Mouse (Mus musculus): ENCODE measurements around the gene Cx3cl1.

- TF ChIP-seq FLI1 (IDR thresholded peaks at IDR 0.05; ENCODE audit: low read length), result no peak
- TF ChIP-seq GATA1 (IDR thresholded peaks at IDR 0.05; ENCODE audit: borderline replicate concordance, low read length), result no peak
These were observed 17.8 kb upstream of the Cx3cl1 start for GRCm38 (mm10) chr8:94754006-94754405.
